Mouse (Mus musculus) CH12.LX (cell line): ENCODE data around the gene Myo10. TPM values are rescaled to one million over a fixed set of nuclear protein-coding genes. Genes with fewer than 3 reads are reported as not detected.

Source experiments
- DNase-seq: peaks from one replicate; pipeline ENCODE4 v3.0.0-alpha.2; 2013; ENCODE audit errors: extremely low read depth
- H3K27ac ChIP-seq: 2 replicates; pipeline ENCODE4 v1.5.1; 2012; ENCODE audit warnings: low read depth, mild to moderate bottlenecking, control low read depth, moderate library complexity; ENCODE audit not compliant: insufficient read depth
- H3K27me3 ChIP-seq: replicated peaks from 2 replicates; pipeline ENCODE3; 2012; ENCODE audit warnings: inconsistent platforms
- H3K36me3 ChIP-seq, 2 experiments: replicated peaks in 1 of 2; 2 replicates each; pipeline versions ENCODE3 to v1.6.1; 2012; ENCODE audit warnings: inconsistent platforms in 1 of 2, low read length in 1 of 2, mild to moderate bottlenecking in 1 of 2, mixed read lengths in 1 of 2, moderate library complexity in 1 of 2; ENCODE audit not compliant: control insufficient read depth in 1 of 2, insufficient read depth in 1 of 2
- H3K4me1 ChIP-seq, 2 experiments: 2 replicates each; pipeline ENCODE4 v1.6.1; 2012; ENCODE audit warnings: inconsistent platforms in 1 of 2, moderate library complexity in 1 of 2; ENCODE audit not compliant: insufficient read depth in 2 of 2, control insufficient read depth in 1 of 2
- H3K4me2 ChIP-seq: 2 replicates; pipeline ENCODE4 v1.6.1; 2012; ENCODE audit warnings: low read depth, mild to moderate bottlenecking, control low read depth; ENCODE audit not compliant: poor library complexity, insufficient read depth, severe bottlenecking
- H3K4me3 ChIP-seq, 3 experiments: fragments of 150-350 bp in 1 of 3; sonication (generic) in 1 of 3; replicated peaks in 1 of 3; 2 replicates each; pipeline versions ENCODE3 to v1.5.1; 2011 to 2012; ENCODE audit warnings: low read depth in 2 of 3, low read length in 2 of 3, mild to moderate bottlenecking in 2 of 3, moderate library complexity in 2 of 3, control low read depth in 1 of 3, improper control_type of control experiment in 1 of 3, inconsistent platforms in 1 of 3, mixed read lengths in 1 of 3; ENCODE audit not compliant: poor library complexity in 1 of 3
- H3K79me2 ChIP-seq: replicated peaks from 2 replicates; pipeline ENCODE4 v1.6.1; 2012; ENCODE audit warnings: mild to moderate bottlenecking, moderate library complexity; ENCODE audit not compliant: control insufficient read depth, poor library complexity, insufficient read depth, severe bottlenecking; ENCODE audit errors: extremely low read depth
- H3K9ac ChIP-seq: 2 replicates; pipeline ENCODE4 v1.6.1; 2012; ENCODE audit warnings: low read depth, mild to moderate bottlenecking, control low read depth, moderate library complexity; ENCODE audit not compliant: insufficient read depth
- H3K9me3 ChIP-seq: replicated peaks from 2 replicates; pipeline ENCODE3; 2012; ENCODE audit warnings: low read length, inconsistent platforms, mixed read lengths
- BHLHE40 ChIP-seq: IDR thresholded peaks from 2 replicates; pipeline ENCODE4 v1.6.1; 2011; ENCODE audit warnings: mild to moderate bottlenecking, low read depth, low read length, improper control_type of control experiment
- CHD2 ChIP-seq: IDR thresholded peaks from 2 replicates; pipeline ENCODE4 v1.6.1; 2011; ENCODE audit warnings: low read length, improper control_type of control experiment
- CTCF ChIP-seq, 2 experiments: IDR thresholded peaks in 1 of 2; conservative IDR thresholded peaks in 1 of 2; 2 replicates each; pipeline ENCODE4 v1.5.1; 2011 to 2012; ENCODE audit warnings: low read depth in 2 of 2, low read length in 2 of 2, improper control_type of control experiment in 1 of 2, inconsistent platforms in 1 of 2, mild to moderate bottlenecking in 1 of 2, moderate library complexity in 1 of 2
- ETS1 ChIP-seq: conservative IDR thresholded peaks from 2 replicates; pipeline ENCODE4 v1.6.1; 2012; ENCODE audit warnings: low read depth, mild to moderate bottlenecking, inconsistent platforms, low read length, improper control_type of control experiment, moderate library complexity
- HCFC1 ChIP-seq: IDR thresholded peaks from 2 replicates; pipeline ENCODE4 v1.6.1; 2012; ENCODE audit warnings: low read depth, mild to moderate bottlenecking, inconsistent platforms, low read length, improper control_type of control experiment
- IRF4 ChIP-seq: IDR thresholded peaks from 2 replicates; pipeline ENCODE4 v1.6.1; 2014; ENCODE audit warnings: low read depth, mild to moderate bottlenecking, inconsistent platforms, low read length, improper control_type of control experiment
- JUN ChIP-seq: IDR thresholded peaks from 2 replicates; pipeline ENCODE4 v1.6.1; 2011; ENCODE audit warnings: low read depth, mild to moderate bottlenecking, low read length, improper control_type of control experiment, moderate library complexity; ENCODE audit not compliant: insufficient read depth
- JUND ChIP-seq: conservative IDR thresholded peaks from 2 replicates; pipeline ENCODE4 v1.6.1; 2011; ENCODE audit warnings: low read depth, low read length, improper control_type of control experiment
- MAZ ChIP-seq: IDR thresholded peaks from 2 replicates; pipeline ENCODE4 v1.6.1; 2012; ENCODE audit warnings: low read depth, mild to moderate bottlenecking, inconsistent platforms, low read length, improper control_type of control experiment, moderate library complexity
- MEF2A ChIP-seq: IDR thresholded peaks from 2 replicates; pipeline ENCODE4 v1.6.1; 2014; ENCODE audit warnings: low read depth, mild to moderate bottlenecking, inconsistent platforms, low read length, improper control_type of control experiment, borderline replicate concordance
- PAX5 ChIP-seq: IDR thresholded peaks from 2 replicates; pipeline ENCODE4 v1.6.1; 2012; ENCODE audit warnings: low read length, inconsistent platforms, mixed read lengths
- POLR2A ChIP-seq: IDR thresholded peaks from 2 replicates; pipeline ENCODE4 v1.6.1; 2011; ENCODE audit warnings: low read depth, mild to moderate bottlenecking, improper control_type of control experiment, low read length
- RAD21 ChIP-seq: IDR thresholded peaks from 2 replicates; pipeline ENCODE4 v1.6.1; 2011; ENCODE audit warnings: low read depth, mild to moderate bottlenecking, low read length, improper control_type of control experiment, moderate library complexity
- SIN3A ChIP-seq: IDR thresholded peaks from 2 replicates; pipeline ENCODE4 v1.6.1; 2012; ENCODE audit warnings: low read length, improper control_type of control experiment, inconsistent platforms
- SMC3 ChIP-seq: IDR thresholded peaks from 2 replicates; pipeline ENCODE4 v1.6.1; 2011; ENCODE audit warnings: low read depth, low read length, improper control_type of control experiment
- TBP ChIP-seq: conservative IDR thresholded peaks from 2 replicates; pipeline ENCODE4 v1.6.1; 2011; ENCODE audit warnings: low read depth, low read length, improper control_type of control experiment
- TCF12 ChIP-seq: IDR thresholded peaks from 2 replicates; pipeline ENCODE4 v1.6.1; 2014; ENCODE audit warnings: low read depth, mild to moderate bottlenecking, inconsistent platforms, low read length, improper control_type of control experiment
- ZC3H11A ChIP-seq: IDR thresholded peaks from 2 replicates; pipeline ENCODE4 v1.6.1; 2012; ENCODE audit warnings: low read depth, mild to moderate bottlenecking, inconsistent platforms, low read length, improper control_type of control experiment
- ZKSCAN1 ChIP-seq: IDR thresholded peaks from 2 replicates; pipeline ENCODE4 v1.6.1; 2012; ENCODE audit warnings: low read depth, inconsistent platforms, low read length, improper control_type of control experiment, borderline replicate concordance
- ZMIZ1 ChIP-seq: IDR thresholded peaks from 2 replicates; pipeline ENCODE4 v1.6.1; 2012; ENCODE audit warnings: low read depth, mild to moderate bottlenecking, inconsistent platforms, low read length, improper control_type of control experiment
- ZNF384 ChIP-seq: IDR thresholded peaks from 2 replicates; pipeline ENCODE4 v1.6.1; 2012; ENCODE audit warnings: low read depth, low read length, improper control_type of control experiment, inconsistent platforms
- dilution Hi-C: fragments of 300-500 bp; cut with MboI; formaldehyde crosslinking; loops from 2 replicates; pipeline ENCODE4 v1.14.3; 2020; ENCODE audit warnings: low sequenced_read_pairs; ENCODE audit not compliant: extremely low pct_unique_long_range_greater_than_20kb, extremely low pct_ligation_motif_present
- in situ Hi-C: fragments of 300-500 bp; cut with MboI; formaldehyde crosslinking; loops from 3 replicates; pipeline ENCODE4 v1.14.3; 2019; ENCODE audit warnings: low sequenced_read_pairs, low pct_ligation_motif_present, low pct_unique_long_range_greater_than_20kb, mixed read lengths
- polyA plus RNA-seq: library from polyadenylated mRNA; unstranded; fragments of >175 nt; gene quantifications from 2 replicates; pipeline ENCODE4 v1.2.1, GENCODE M21; 2012; ENCODE audit warnings: low read depth; ENCODE audit not compliant: insufficient read length
- total RNA-seq, 2 experiments: library from RNA; depleted of rRNA; stranded (reverse); fragments of 300-350 nt in 1 of 2; fragments of >200 nt in 1 of 2; gene quantifications; 2 replicates each; pipeline ENCODE4 v1.2.3; 2012 to 2014

Gene Myo10
- total and polyA plus RNA-seq, 3 experiments, result 6.4 to 13.6 (median 8.6) TPM

DNA sequence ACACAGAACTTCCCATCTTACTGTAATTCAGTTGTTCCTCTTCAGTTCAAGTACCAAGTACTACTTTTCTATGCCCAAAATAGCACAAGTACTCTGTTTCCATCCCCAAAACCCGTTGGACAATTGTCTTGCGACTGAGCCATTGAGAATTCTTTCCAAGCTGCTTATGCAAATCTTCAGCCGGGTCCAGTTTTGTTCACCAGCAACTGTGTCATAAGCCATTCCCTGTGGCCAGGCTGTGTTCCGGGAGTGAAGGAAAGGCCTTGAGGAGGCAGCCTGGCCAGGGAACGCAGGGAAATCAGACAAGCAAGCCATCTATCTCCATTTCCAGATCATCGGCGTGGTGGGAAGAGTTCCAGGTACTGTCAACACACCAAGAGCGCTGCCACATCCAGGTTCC, 34.4 kb upstream of the Myo10 start:
- no peak overlapping the region for H3K9ac ChIP-seq
- DNase-seq, result no peak
- no peaks in the 10 kb centered on the region for H3K79me2 ChIP-seq
- H3K4me2 ChIP-seq, result no peak overlapping the region
- in situ Hi-C loops (no loop called here), dilution Hi-C loops (no loop called here)
- H3K4me1 ChIP-seq, result no peaks in the 10 kb centered on the region
- no peak overlapping the region for H3K27ac ChIP-seq
- no peaks in the 10 kb centered on the region for H3K9me3 ChIP-seq
- no peaks in the 10 kb centered on the region for H3K27me3 ChIP-seq
- no peak for TF ChIP-seq SIN3A
- no peak for TF ChIP-seq JUN
- no peak for TF ChIP-seq ZC3H11A
- no peak for TF ChIP-seq POLR2A
- TF ChIP-seq ZKSCAN1, result no peak
- TF ChIP-seq MEF2A, result no peak
- no peak for TF ChIP-seq CTCF (conservative IDR thresholded peaks at IDR 0.05 in 1 of 2, IDR thresholded peaks at IDR 0.05 in 1 of 2; ENCODE audit: low read depth in 2 of 2, low read length in 2 of 2)
- no peak for TF ChIP-seq PAX5
- no peak for TF ChIP-seq ZNF384
- TF ChIP-seq BHLHE40, result no peak
- TF ChIP-seq SMC3, result no peak
- TF ChIP-seq ZMIZ1, result no peak
- no peak for TF ChIP-seq CHD2
- no peak for TF ChIP-seq JUND
- TF ChIP-seq MAZ, result no peak
- no peak for TF ChIP-seq ETS1
- no peak for TF ChIP-seq HCFC1
- TF ChIP-seq TBP, result no peak
- TF ChIP-seq RAD21, result no peak
- TF ChIP-seq TCF12, result no peak
- H3K4me3 ChIP-seq, result no peak overlapping the region
- H3K36me3 ChIP-seq, result no peaks in the 10 kb centered on the region

- H3K36me3 ChIP-seq, result no peaks in the 10 kb centered on the region
- H3K4me2 ChIP-seq, result no peak overlapping the region
- no peak overlapping the region for H3K9ac ChIP-seq
- TF ChIP-seq ETS1 (no peak), BHLHE40 (no peak), CTCF (conservative IDR thresholded peaks at IDR 0.05 in 1 of 2, IDR thresholded peaks at IDR 0.05 in 1 of 2; ENCODE audit: low read depth in 2 of 2, low read length in 2 of 2) (no peak), POLR2A (no peak), IRF4 (no peak), RAD21 (no peak), ZNF384 (no peak), ZC3H11A (no peak)
- H3K9me3 ChIP-seq, result no peaks in the 10 kb centered on the region
- dilution Hi-C loops, result no loop called here
- no peak overlapping the region for H3K27ac ChIP-seq
- H3K4me1 ChIP-seq, result no peaks in the 10 kb centered on the region
- H3K79me2 ChIP-seq, result no peaks in the 10 kb centered on the region
- no peak for DNase-seq
- H3K27me3 ChIP-seq, result no peaks in the 10 kb centered on the region
- no peak overlapping the region for H3K4me3 ChIP-seq
- in situ Hi-C loops, result no loop called here
These were observed 32.9 kb upstream of the Myo10 start for GRCm38 (mm10) chr15:25589318-25589902.
